Mouse (Mus musculus) cerebellum, adult 9-10 months (tissue): ENCODE measurements around the gene Slc22a23.

Source experiments
- DNase-seq: peaks from one replicate; pipeline ENCODE4 v3.0.0; 2022

Slc22a23 gene

GRCm38 (mm10) chr13:34131011-34131707, 213.8 kb downstream of the Slc22a23 start:
- no peak for DNase-seq

DNA sequence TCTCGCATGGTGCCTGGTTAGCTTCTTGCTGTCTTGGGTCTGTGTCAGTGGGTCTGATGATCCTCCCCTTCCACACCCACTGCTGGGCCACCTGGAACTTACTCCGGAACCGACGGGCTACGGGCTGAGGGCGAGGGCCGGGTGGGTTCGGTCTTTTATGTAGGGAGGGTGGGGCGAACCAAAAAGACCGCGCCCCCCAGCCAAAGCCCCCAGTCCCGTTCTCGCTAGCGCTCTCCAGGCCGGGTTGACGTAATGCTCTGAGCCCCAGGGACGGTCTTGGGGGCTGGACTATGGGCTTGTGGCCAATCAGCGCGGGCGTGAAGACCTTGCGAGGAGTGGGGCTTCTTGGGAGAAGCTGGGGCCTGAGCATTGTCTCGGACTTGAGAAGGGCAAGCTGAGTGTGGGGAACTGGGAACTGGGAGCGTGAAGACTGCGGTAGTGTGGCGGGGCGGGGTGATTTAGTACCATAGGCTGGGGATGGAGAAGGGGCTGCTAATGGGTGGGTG, 214.7 kb downstream of the Slc22a23 start, which contains the start of gene Tubb2b:
Gene Tubb2b (minus strand): TSS at position 241 of the 506 bp plus-strand sequence.
- DNase-seq = no peak

DNA sequence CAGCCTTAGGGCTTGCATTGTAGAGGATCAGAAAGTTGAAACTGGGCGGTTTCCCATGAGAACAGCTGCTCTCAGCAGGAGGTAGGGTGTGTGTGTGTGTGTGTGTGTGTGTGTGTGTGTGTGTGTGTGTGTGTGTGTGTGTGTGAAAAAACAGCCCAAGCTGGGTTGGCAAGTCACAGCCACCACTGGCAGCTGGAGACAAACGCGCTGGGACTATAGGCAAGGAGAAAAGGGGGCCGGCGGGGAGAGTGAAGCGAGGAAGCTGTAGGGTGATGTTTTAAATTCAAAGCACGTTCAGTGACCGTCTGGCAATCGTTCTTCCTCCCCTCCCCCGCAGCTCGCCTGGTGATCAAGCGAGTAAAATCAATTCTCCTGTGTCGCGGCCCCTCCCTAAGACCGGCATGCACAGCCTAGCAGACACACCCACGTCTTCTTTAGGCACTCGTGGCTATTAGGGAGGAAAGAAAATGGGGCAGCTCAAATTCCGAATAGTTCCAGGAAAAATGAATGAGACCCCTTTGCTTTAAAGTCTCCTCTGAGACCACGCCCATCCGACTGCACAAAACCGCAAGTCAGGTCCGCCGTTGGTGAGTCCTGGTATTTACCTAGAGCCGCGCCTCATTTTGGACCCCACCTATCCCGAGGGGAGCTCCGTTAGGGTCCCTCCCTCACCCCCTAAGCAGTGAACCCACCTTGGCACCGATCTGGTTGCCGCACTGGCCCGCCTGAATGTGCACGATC, 215.3 kb downstream of the Slc22a23 start:
- DNase-seq = no peak
